In the genomic region with DNA sequence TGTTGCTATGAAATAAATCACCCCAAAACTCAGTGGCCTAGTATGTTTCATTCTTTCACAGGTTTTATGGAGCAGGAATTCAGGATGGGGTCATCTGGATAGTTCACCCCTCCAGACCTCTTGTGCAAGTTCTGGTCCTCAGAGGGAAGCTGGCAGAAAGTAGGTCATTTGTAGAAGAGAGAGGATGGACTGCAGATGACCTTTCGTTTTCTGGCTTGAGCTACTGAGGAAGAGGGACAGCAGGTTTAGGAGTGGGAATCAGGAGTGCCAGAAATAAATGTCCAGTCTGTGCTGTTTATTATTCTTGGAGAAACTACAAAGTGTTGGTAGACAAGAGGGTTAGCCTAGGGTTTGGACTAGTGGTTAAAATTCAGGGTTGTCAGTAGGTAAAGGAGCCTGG, we compare ENCODE assay signal across 16 mouse cellular contexts. TPM values are rescaled to one million over a fixed set of nuclear protein-coding genes. Genes with fewer than 3 reads are reported as not detected.
DNase-seq lines count a peak whose midpoint lies in the region; ATAC-seq lines count a peak whose summit lies in the region.
"Had no signal": no experiment of that assay in that cellular context is flagged by ENCODE, and none has a peak within 500 bp of the region (broad histone marks: within the 10 kb centered on the region; RNA-seq: fewer than 3 reads in every experiment).

No protein-coding gene starts in this region.

- H3K4me2 ChIP-seq in embryonic facial prominence, embryonic 13.5 days: no peak overlapping the region
- H3K4me2 ChIP-seq in kidney, embryonic 15.5 days: no peak overlapping the region
- H3K4me2 ChIP-seq: forebrain, embryonic 15.5 days; hindbrain, embryonic 13.5 days; intestine, embryonic 15.5 days had no signal

- WGBS in embryonic facial prominence, embryonic 13.5 days: 90% methylated on average over 1 of the region's 1 CpGs
- WGBS in embryonic facial prominence, embryonic 10.5 days: 77% methylated on average over 1 of the region's 1 CpGs
- 65% methylated on average over 1 of the region's 1 CpGs for WGBS in kidney, embryonic 15.5 days

- no peaks in the 10 kb centered on the region for H3K36me3 ChIP-seq in embryonic facial prominence, embryonic 13.5 days
- H3K36me3 ChIP-seq in embryonic facial prominence, embryonic 10.5 days (replicated peaks): no peaks in the 10 kb centered on the region
- no peaks in the 10 kb centered on the region for H3K36me3 ChIP-seq in kidney, embryonic 15.5 days
- H3K36me3 ChIP-seq: forebrain, embryonic 15.5 days; heart, embryonic 10.5 days; hindbrain, embryonic 13.5 days; intestine, embryonic 15.5 days had no signal

- no peak for ATAC-seq in embryonic facial prominence, embryonic 13.5 days (ENCODE audit: insufficient number of reproducible peaks, insufficient read depth, low FRiP score, low TSS enrichment, low read depth)
- no peak for ATAC-seq in kidney, embryonic 15.5 days (replicated peaks; ENCODE audit: low FRiP score)
- ATAC-seq: forebrain, embryonic 15.5 days had no signal

- H3K4me3 ChIP-seq in embryonic facial prominence, embryonic 13.5 days: no peak overlapping the region
- no peak overlapping the region for H3K4me3 ChIP-seq in embryonic facial prominence, embryonic 10.5 days
- H3K4me3 ChIP-seq in kidney, embryonic 15.5 days (replicated peaks): no peak overlapping the region
- H3K4me3 ChIP-seq: forebrain, embryonic 15.5 days; heart, embryonic 10.5 days; hindbrain, embryonic 13.5 days; intestine, embryonic 15.5 days had no signal

- no peaks in the 10 kb centered on the region for H3K9me3 ChIP-seq in embryonic facial prominence, embryonic 13.5 days
- no peaks in the 10 kb centered on the region for H3K9me3 ChIP-seq in embryonic facial prominence, embryonic 10.5 days
- no peaks in the 10 kb centered on the region for H3K9me3 ChIP-seq in kidney, embryonic 15.5 days (replicated peaks)
- H3K9me3 ChIP-seq: forebrain, embryonic 15.5 days; heart, embryonic 10.5 days; hindbrain, embryonic 13.5 days; intestine, embryonic 15.5 days had no signal

- 0 out of 2 replicates have a peak overlapping the region, but pooled peaks have one; percentile 9 for H3K27ac ChIP-seq in embryonic facial prominence, embryonic 13.5 days
- H3K27ac ChIP-seq in embryonic facial prominence, embryonic 10.5 days (replicated peaks): no peak overlapping the region
- peak overlapping the region; percentile 69 for H3K27ac ChIP-seq in kidney, embryonic 15.5 days
- H3K27ac ChIP-seq: heart, embryonic 10.5 days; hindbrain, embryonic 13.5 days; intestine, embryonic 15.5 days had no signal

- H3K4me1 ChIP-seq in embryonic facial prominence, embryonic 13.5 days: peaks cover 10% of the 10 kb centered on the region
- peaks cover 8% of the 10 kb centered on the region for H3K4me1 ChIP-seq in embryonic facial prominence, embryonic 10.5 days
- H3K4me1 ChIP-seq in kidney, embryonic 15.5 days: peaks cover 25% of the 10 kb centered on the region
- H3K4me1 ChIP-seq: forebrain, embryonic 15.5 days; hindbrain, embryonic 13.5 days; intestine, embryonic 15.5 days had no signal

- no peaks in the 10 kb centered on the region for H3K27me3 ChIP-seq in embryonic facial prominence, embryonic 13.5 days
- H3K27me3 ChIP-seq in embryonic facial prominence, embryonic 10.5 days (replicated peaks; ENCODE audit: low read depth, poor library complexity, severe bottlenecking): no peaks in the 10 kb centered on the region
- H3K27me3 ChIP-seq in kidney, embryonic 15.5 days: no peaks in the 10 kb centered on the region
- H3K27me3 ChIP-seq: forebrain, embryonic 15.5 days; hindbrain, embryonic 13.5 days; intestine, embryonic 15.5 days had no signal

- peak; percentile 17 for DNase-seq in adrenal gland, postnatal 14 days
- no peak for DNase-seq in adrenal gland, postnatal 4 days (ENCODE audit: low spot score in 2 of 2)
- DNase-seq in embryonic facial prominence, embryonic 10.5 days (ENCODE audit: low spot score): no peak
- DNase-seq in kidney, postnatal 25 days: no peak
- peak; percentile 40 for DNase-seq in Muller cell, postnatal 12 days (ENCODE audit: inconsistent ontology term)
- no peak for DNase-seq in right cerebral cortex, adult 2 months (ENCODE audit: low spot score in 2 of 2)
- DNase-seq: cerebellum, postnatal 25 days; gastrocnemius, postnatal 14 days; heart, postnatal 10 days; kidney, adult 18-20 months had no signal

- no peak overlapping the region for H3K9ac ChIP-seq in embryonic facial prominence, embryonic 13.5 days
- no peak overlapping the region for H3K9ac ChIP-seq in kidney, embryonic 15.5 days
- H3K9ac ChIP-seq: forebrain, embryonic 15.5 days; hindbrain, embryonic 13.5 days; intestine, embryonic 15.5 days had no signal

RNA-seq across cellular contexts. Expression of a gene that starts 7.3 kb away (rescaled TPM):
- 63.8 and 79.5 TPM in 2 replicates for total RNA-seq in adrenal gland, postnatal 14 days (2021)
- 100 to 1,000 TPM; 114 to 117 TPM for total RNA-seq in adrenal gland, postnatal 4 days (2021)
- 154 and 159 TPM in 2 replicates for polyA plus RNA-seq in embryonic facial prominence, embryonic 13.5 days (2015; fragmentation: Nextera tagmentation; extraction: Ambion mirVana)
- polyA plus RNA-seq in embryonic facial prominence, embryonic 10.5 days (2016; fragmentation: Nextera tagmentation; extraction: Ambion mirVana): 88.5 and 90.7 TPM in 2 replicates
- polyA plus RNA-seq in kidney, embryonic 15.5 days (2015; fragmentation: Nextera tagmentation; extraction: Ambion mirVana): 115 and 118 TPM in 2 replicates

Comparison
In these comparisons a context has a peak if more than half of its experiments do, and no peak if none do; other contexts are left out.
1. DNase-seq: peak in adrenal gland, postnatal 14 days (single experiment) and Muller cell, postnatal 12 days (single experiment); none in adrenal gland, postnatal 4 days (0 of 2), embryonic facial prominence, embryonic 10.5 days (single experiment), kidney, postnatal 25 days (0 of 2) and right cerebral cortex, adult 2 months (0 of 2).